Mouse (Mus musculus) limb, embryonic 10.5 days (tissue): ENCODE measurements at regions not wholly inside any gene's neighbourhood (a gene's known extent, or its start where the extent isn't known, plus 50 kb on each side); places are given as distances from the start of the nearest gene placed in this dataset.
A peak's percentile ranks its signal among the peaks of the same experiment; 100 is the strongest.

ENCODE experiments used
- DNase-seq: peaks from one replicate; pipeline ENCODE4 v3.0.0-alpha.2; 2017; ENCODE audit warnings: low spot score
- H3K27ac ChIP-seq: fragments of 300-500 bp; sonication (generic); 2 replicates; pipeline ENCODE4 v1.5.1; 2016; ENCODE audit warnings: mild to moderate bottlenecking
- H3K27me3 ChIP-seq: fragments of 300-500 bp; sonication (generic); 2 replicates; pipeline ENCODE4 v1.6.1; 2016; ENCODE audit warnings: low read depth, mild to moderate bottlenecking; ENCODE audit not compliant: poor library complexity, severe bottlenecking
- H3K36me3 ChIP-seq: fragments of 300-500 bp; sonication (generic); 2 replicates; pipeline ENCODE4 v1.6.1; 2016; ENCODE audit warnings: mild to moderate bottlenecking, moderate library complexity
- H3K4me1 ChIP-seq: fragments of 300-500 bp; sonication (generic); 2 replicates; pipeline ENCODE4 v1.6.1; 2016
- H3K4me3 ChIP-seq: fragments of 300-500 bp; sonication (generic); 2 replicates; pipeline ENCODE4 v1.5.1; 2016; ENCODE audit warnings: mild to moderate bottlenecking, moderate library complexity
- H3K9me3 ChIP-seq: fragments of 300-500 bp; sonication (generic); replicated peaks from 2 replicates; pipeline ENCODE4 v1.6.1; 2016; ENCODE audit warnings: mild to moderate bottlenecking
- WGBS: fragments of 180-500 bp; shearing (Covaris S2); methylation state at CpG from one replicate; pipeline ENCODE4 v1.1.7; 2016; 5-methylcytosine and 5-hydroxymethylcytosine counted together

- Histone ChIP-seq H3K4me3 (no peak overlapping the region), H3K36me3 (no peaks in the 10 kb centered on the region), H3K9me3 (no peaks in the 10 kb centered on the region), H3K27ac (no peak overlapping the region), H3K27me3 (peaks cover 54% of the 10 kb centered on the region), H3K4me1 (peaks cover 84% of the 10 kb centered on the region)
- WGBS = 78% methylated on average over 7 of the region's 7 CpGs
- DNase-seq = peak; percentile 29
These were observed 140.6 kb upstream of the Zfp703 start for GRCm38 (mm10) chr8:26836552-26836951.

GRCm38 (mm10) chr8:26840286-26840685 is 136.8 kb upstream of the Zfp703 start:
- H3K27ac ChIP-seq = peak overlapping the region; percentile 63; the same call in 1 of the 2 replicates
- WGBS = 32% methylated on average over 2 of the region's 2 CpGs
- peaks cover 44% of the 10 kb centered on the region for H3K27me3 ChIP-seq
- H3K36me3 ChIP-seq = no peaks in the 10 kb centered on the region
- no peaks in the 10 kb centered on the region for H3K9me3 ChIP-seq
- peaks cover 74% of the 10 kb centered on the region for H3K4me1 ChIP-seq
- H3K4me3 ChIP-seq = no peak overlapping the region
- DNase-seq = peak; percentile 43

- Histone ChIP-seq H3K9me3 (no peaks in the 10 kb centered on the region), H3K36me3 (no peaks in the 10 kb centered on the region), H3K27me3 (peaks cover 48% of the 10 kb centered on the region), H3K4me1 (peaks cover 74% of the 10 kb centered on the region), H3K4me3 (no peak overlapping the region), H3K27ac (peak overlapping the region; percentile 59)
- peak; percentile 32 for DNase-seq
- WGBS = 70% methylated on average over 12 of the region's 12 CpGs
These were observed 136.1 kb upstream of the Zfp703 start for GRCm38 (mm10) chr8:26840745-26841680.

GRCm38 (mm10) chr8:26843714-26844113 is 133.4 kb upstream of the Zfp703 start:
- peak overlapping the region; percentile 11; the same call in 1 of the 2 replicates for H3K4me3 ChIP-seq
- H3K4me1 ChIP-seq = peaks cover 80% of the 10 kb centered on the region
- no peaks in the 10 kb centered on the region for H3K9me3 ChIP-seq
- 36% methylated on average over 6 of the region's 6 CpGs for WGBS
- no peak overlapping the region for H3K27ac ChIP-seq
- peaks cover 33% of the 10 kb centered on the region for H3K27me3 ChIP-seq
- H3K36me3 ChIP-seq = no peaks in the 10 kb centered on the region
- DNase-seq = no peak

- Histone ChIP-seq H3K4me1 (peaks cover 85% of the 10 kb centered on the region), H3K27me3 (peaks cover 30% of the 10 kb centered on the region), H3K27ac (peak overlapping the region; percentile 31), H3K4me3 (peak overlapping the region; percentile 11; the same call in 1 of the 2 replicates), H3K36me3 (no peaks in the 10 kb centered on the region), H3K9me3 (no peaks in the 10 kb centered on the region)
- DNase-seq = peak; percentile 56
- WGBS = 2% methylated on average over 8 of the region's 8 CpGs
These were observed 132.9 kb upstream of the Zfp703 start for GRCm38 (mm10) chr8:26844132-26844808.

GRCm38 (mm10) chr8:26844809-26845143 is 132.3 kb upstream of the Zfp703 start:
- peaks cover 32% of the 10 kb centered on the region for H3K27me3 ChIP-seq
- no peaks in the 10 kb centered on the region for H3K36me3 ChIP-seq
- H3K9me3 ChIP-seq = no peaks in the 10 kb centered on the region
- H3K4me1 ChIP-seq = peaks cover 87% of the 10 kb centered on the region
- no peak overlapping the region for H3K4me3 ChIP-seq
- 66% methylated on average over 6 of the region's 6 CpGs for WGBS
- H3K27ac ChIP-seq = peak overlapping the region; percentile 31
- no peak for DNase-seq

- Histone ChIP-seq H3K9me3 (no peaks in the 10 kb centered on the region), H3K27me3 (peaks cover 38% of the 10 kb centered on the region), H3K4me1 (peaks cover 87% of the 10 kb centered on the region), H3K4me3 (no peak overlapping the region), H3K36me3 (no peaks in the 10 kb centered on the region), H3K27ac (peak overlapping the region; percentile 47; the same call in 1 of the 2 replicates)
- DNase-seq = peak; percentile 33
- 62% methylated on average over 11 of the region's 11 CpGs for WGBS
These were observed 131.5 kb upstream of the Zfp703 start for GRCm38 (mm10) chr8:26845481-26846194.

GRCm38 (mm10) chr8:26847009-26847408 is 130.1 kb upstream of the Zfp703 start:
- Histone ChIP-seq H3K27ac (no peak overlapping the region; the same call in 1 of the 2 replicates), H3K4me3 (no peak overlapping the region), H3K27me3 (peaks cover 29% of the 10 kb centered on the region), H3K36me3 (no peaks in the 10 kb centered on the region), H3K4me1 (peaks cover 89% of the 10 kb centered on the region), H3K9me3 (no peaks in the 10 kb centered on the region)
- WGBS = 67% methylated on average over 9 of the region's 9 CpGs
- DNase-seq = peak; percentile 39

- DNase-seq = peak; percentile 77
- WGBS = 39% methylated on average over 17 of the region's 17 CpGs
These were observed 128.9 kb upstream of the Zfp703 start for GRCm38 (mm10) chr8:26848098-26848772.

GRCm38 (mm10) chr8:26848955-26849684 is 128.0 kb upstream of the Zfp703 start:
- DNase-seq = peak; percentile 34
- Histone ChIP-seq H3K4me3 (no peak overlapping the region), H3K27ac (peak overlapping the region; percentile 75), H3K4me1 (peaks cover 96% of the 10 kb centered on the region), H3K9me3 (no peaks in the 10 kb centered on the region), H3K27me3 (peaks cover 36% of the 10 kb centered on the region), H3K36me3 (no peaks in the 10 kb centered on the region)
- 81% methylated on average over 19 of the region's 19 CpGs for WGBS

More at GRCm38 (mm10) chr8:26848098-26848772, 128.9 kb upstream of the Zfp703 start:
- Histone ChIP-seq H3K4me1 (peaks cover 98% of the 10 kb centered on the region), H3K9me3 (no peaks in the 10 kb centered on the region), H3K36me3 (no peaks in the 10 kb centered on the region), H3K27ac (peak overlapping the region; percentile 75), H3K27me3 (peaks cover 28% of the 10 kb centered on the region), H3K4me3 (peak overlapping the region; percentile 26; the same call in 1 of the 2 replicates)

- Histone ChIP-seq H3K9me3 (no peaks in the 10 kb centered on the region), H3K27me3 (peaks cover 41% of the 10 kb centered on the region), H3K4me3 (no peak overlapping the region; the same call in 1 of the 2 replicates), H3K4me1 (peaks cover 80% of the 10 kb centered on the region), H3K27ac (peak overlapping the region; percentile 75), H3K36me3 (no peaks in the 10 kb centered on the region)
- WGBS = 64% methylated on average over 18 of the region's 18 CpGs
- DNase-seq = peak; percentile 58
These were observed 125.0 kb upstream of the Zfp703 start for GRCm38 (mm10) chr8:26851871-26852800.
